10 mouse cellular contexts compared by ENCODE assay signal in genomic region chr6:23382283-23383003, GRCm38 (mm10).
DNase-seq lines count a peak whose midpoint lies in the region; ATAC-seq lines count a peak whose summit lies in the region.
"Had no signal": no experiment of that assay in that cellular context is flagged by ENCODE, and none has a peak within 500 bp of the region (broad histone marks: within the 10 kb centered on the region; RNA-seq: fewer than 3 reads in every experiment).

No protein-coding gene starts in this region.

- no peaks in the 10 kb centered on the region for H3K9me3 ChIP-seq in embryonic facial prominence, embryonic 10.5 days
- no peaks in the 10 kb centered on the region for H3K9me3 ChIP-seq in hindbrain, embryonic 11.5 days (ENCODE audit: control insufficient read depth, low read length)
- H3K9me3 ChIP-seq in midbrain, embryonic 11.5 days (ENCODE audit: control insufficient read depth, low read length) = no peaks in the 10 kb centered on the region

- 0 out of 2 replicates have a peak overlapping the region, but pooled peaks have one; percentile 19 for H3K27ac ChIP-seq in embryonic facial prominence, embryonic 10.5 days (replicated peaks)
- no peak overlapping the region for H3K27ac ChIP-seq in hindbrain, embryonic 11.5 days (ENCODE audit: low read depth, low read length)
- no peak overlapping the region for H3K27ac ChIP-seq in midbrain, embryonic 11.5 days (ENCODE audit: low read depth, low read length)

- ATAC-seq in hindbrain, embryonic 11.5 days (ENCODE audit: low FRiP score) = peak; percentile 59
- ATAC-seq in midbrain, embryonic 11.5 days (ENCODE audit: low FRiP score) = peak; percentile 45

- H3K9ac ChIP-seq in hindbrain, embryonic 11.5 days (ENCODE audit: low read depth, low read length) = no peak overlapping the region
- no peak overlapping the region for H3K9ac ChIP-seq in midbrain, embryonic 11.5 days (ENCODE audit: low read length)

- H3K36me3 ChIP-seq in embryonic facial prominence, embryonic 10.5 days (replicated peaks) = no peaks in the 10 kb centered on the region
- H3K36me3 ChIP-seq in hindbrain, embryonic 11.5 days (ENCODE audit: control insufficient read depth, insufficient read depth, low read length) = no peaks in the 10 kb centered on the region
- no peaks in the 10 kb centered on the region for H3K36me3 ChIP-seq in midbrain, embryonic 11.5 days (ENCODE audit: control insufficient read depth, insufficient read depth, low read length)

- WGBS in embryonic facial prominence, embryonic 10.5 days = 16% methylated on average over 12 of the region's 12 CpGs
- WGBS in hindbrain, embryonic 11.5 days = 19% methylated on average over 12 of the region's 12 CpGs
- 14% methylated on average over 12 of the region's 12 CpGs for WGBS in midbrain, embryonic 11.5 days

- H3K4me2 ChIP-seq in hindbrain, embryonic 11.5 days (replicated peaks; ENCODE audit: low read depth, low read length) = 0 out of 2 replicates have a peak overlapping the region, but pooled peaks have one; percentile 3
- H3K4me2 ChIP-seq in midbrain, embryonic 11.5 days = peak overlapping the region; percentile 12; the same call in 1 of the 2 replicates

- H3K4me3 ChIP-seq in embryonic facial prominence, embryonic 10.5 days = peak overlapping the region; percentile 36
- no peak overlapping the region for H3K4me3 ChIP-seq in hindbrain, embryonic 11.5 days (ENCODE audit: low read depth, low read length)
- no peak overlapping the region for H3K4me3 ChIP-seq in midbrain, embryonic 11.5 days (ENCODE audit: low read depth, low read length)

- peaks cover 10% of the 10 kb centered on the region; the same call in 1 of the 2 replicates for H3K27me3 ChIP-seq in embryonic facial prominence, embryonic 10.5 days (replicated peaks; ENCODE audit: low read depth, poor library complexity, severe bottlenecking)
- 0 out of 2 replicates have a peak, but pooled peaks cover 3% of the 10 kb centered on the region for H3K27me3 ChIP-seq in hindbrain, embryonic 11.5 days (ENCODE audit: control insufficient read depth, insufficient read depth, low read length)
- H3K27me3 ChIP-seq in midbrain, embryonic 11.5 days (ENCODE audit: control insufficient read depth, insufficient read depth, low read length) = peaks cover 10% of the 10 kb centered on the region

- DNase-seq in R1 (ENCODE audit: low read depth, low spot score) = peak; percentile 13
- peak; percentile 35 for DNase-seq in embryonic facial prominence, embryonic 10.5 days (ENCODE audit: low spot score)
- DNase-seq in hindbrain, embryonic 11.5 days (ENCODE audit: low spot score) = peak; percentile 54
- peak; percentile 91 for DNase-seq in midbrain, embryonic 11.5 days (ENCODE audit: low spot score, missing footprints)
- no peak for DNase-seq in MN1 (ENCODE audit: low spot score)
- DNase-seq in urinary bladder, postnatal 36 days (ENCODE audit: low spot score in 2 of 2) = no peak
- no peak for DNase-seq in cerebellum, adult 18-20 months
- DNase-seq in gastrocnemius, adult 8-10 months (ENCODE audit: low spot score in 2 of 2) = no peak
- DNase-seq: kidney, adult 8-10 months; thymus, adult 2 months had no signal

- H3K4me1 ChIP-seq in embryonic facial prominence, embryonic 10.5 days = peaks cover 13% of the 10 kb centered on the region
- H3K4me1 ChIP-seq in hindbrain, embryonic 11.5 days (replicated peaks; ENCODE audit: control insufficient read depth, insufficient read depth, low read length) = peaks cover 8% of the 10 kb centered on the region; the same call in 1 of the 2 replicates
- peaks cover 9% of the 10 kb centered on the region for H3K4me1 ChIP-seq in midbrain, embryonic 11.5 days (ENCODE audit: control insufficient read depth, insufficient read depth, low read length)

Comparison
In these comparisons a context has a peak if more than half of its experiments do, and no peak if none do; other contexts are left out.
1. DNase-seq: peak in R1 (single experiment), embryonic facial prominence, embryonic 10.5 days (single experiment), hindbrain, embryonic 11.5 days (single experiment) and midbrain, embryonic 11.5 days (single experiment); none in MN1 (single experiment), urinary bladder, postnatal 36 days (0 of 2), cerebellum, adult 18-20 months (0 of 2) and gastrocnemius, adult 8-10 months (0 of 2).